Mouse (Mus musculus): ENCODE data around the gene Emc1. TPM values are rescaled to one million over a fixed set of nuclear protein-coding genes. Genes with fewer than 3 reads are reported as not detected.

Gene Emc1
- polyA plus RNA-seq, 1 experiment from 2014 or later: 7.9 TPM

GRCm38 (mm10) chr4:139343718-139344117, 8.7 kb upstream of the Emc1 start:
- Histone ChIP-seq H3K9me3 (ENCODE audit: control insufficient read depth) (no peaks in the 10 kb centered on the region), H3K9ac (ENCODE audit: low read depth, low read length) (no peak overlapping the region), H3K27ac (ENCODE audit: low read depth, low read length) (no peak overlapping the region), H3K27me3 (replicated peaks; ENCODE audit: control insufficient read depth, insufficient read depth, low read length) (no peaks in the 10 kb centered on the region), H3K4me2 (replicated peaks; ENCODE audit: low read depth) (no peak overlapping the region), H3K4me3 (ENCODE audit: low read depth, low read length) (no peak overlapping the region), H3K4me1 (replicated peaks; ENCODE audit: control insufficient read depth, insufficient read depth, low read length) (no peaks in the 10 kb centered on the region), H3K36me3 (ENCODE audit: control insufficient read depth, insufficient read depth) (peaks cover 28% of the 10 kb centered on the region)
- TF ChIP-seq CTCF (IDR thresholded peaks at IDR 0.05; ENCODE audit: low read depth): no peak
- ATAC-seq: no peak
- 59% methylated on average over 5 of the region's 5 CpGs for WGBS

DNA sequence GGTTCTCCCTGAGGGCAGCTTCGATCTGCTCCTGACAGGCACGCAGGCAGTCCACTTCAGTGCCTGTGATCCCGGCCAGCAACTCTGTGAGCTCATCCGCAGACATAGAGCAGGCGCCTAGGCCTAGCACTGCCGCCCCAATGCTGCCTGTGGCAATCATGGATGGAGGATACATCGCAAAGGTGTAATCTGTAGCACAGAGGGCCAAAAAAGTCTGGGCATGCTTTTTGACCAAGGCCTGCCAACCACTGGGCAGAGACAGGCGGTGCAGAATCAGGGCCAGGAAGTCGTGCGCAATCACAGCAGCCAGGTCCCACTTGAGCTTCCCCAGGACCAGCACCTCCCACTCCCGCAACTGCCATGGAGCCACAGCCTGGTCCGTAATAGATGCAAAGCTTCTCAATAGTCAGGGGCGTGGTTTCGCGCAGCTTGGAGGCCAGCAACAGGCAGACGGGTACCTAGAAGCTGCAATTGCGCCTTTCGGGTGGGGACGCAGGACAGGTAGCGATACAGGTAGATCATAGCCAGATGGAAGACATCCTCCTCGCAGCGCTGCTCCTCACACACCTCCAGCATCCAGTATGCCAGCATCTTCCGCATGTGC, 6.9 kb upstream of the Emc1 start:
- Histone ChIP-seq H3K4me3 (ENCODE audit: low read depth, low read length) (no peak overlapping the region), H3K27ac (ENCODE audit: low read depth, low read length) (no peak overlapping the region), H3K4me2 (replicated peaks; ENCODE audit: low read depth) (no peak overlapping the region), H3K9me3 (ENCODE audit: control insufficient read depth) (no peaks in the 10 kb centered on the region), H3K4me1 (replicated peaks; ENCODE audit: control insufficient read depth, insufficient read depth, low read length) (no peaks in the 10 kb centered on the region), H3K36me3 (ENCODE audit: control insufficient read depth, insufficient read depth) (peaks cover 39% of the 10 kb centered on the region), H3K27me3 (replicated peaks; ENCODE audit: control insufficient read depth, insufficient read depth, low read length) (no peaks in the 10 kb centered on the region), H3K9ac (ENCODE audit: low read depth, low read length) (no peak overlapping the region)
- WGBS: 81% methylated on average over 23 of the region's 23 CpGs
- no peak for TF ChIP-seq CTCF (IDR thresholded peaks at IDR 0.05; ENCODE audit: low read depth)
- ATAC-seq: no peak

- Histone ChIP-seq H3K4me3 (ENCODE audit: low read depth, low read length) (peak overlapping the region; percentile 68), H3K27ac (ENCODE audit: low read depth, low read length) (peak overlapping the region; percentile 97), H3K27me3 (replicated peaks; ENCODE audit: control insufficient read depth, insufficient read depth, low read length) (no peaks in the 10 kb centered on the region), H3K36me3 (ENCODE audit: control insufficient read depth, insufficient read depth) (peaks cover 41% of the 10 kb centered on the region), H3K9ac (ENCODE audit: low read depth, low read length) (peak overlapping the region; percentile 85), H3K4me2 (replicated peaks; ENCODE audit: low read depth) (peak overlapping the region; percentile 73), H3K9me3 (ENCODE audit: control insufficient read depth) (no peaks in the 10 kb centered on the region), H3K4me1 (replicated peaks; ENCODE audit: control insufficient read depth, insufficient read depth, low read length) (0 out of 2 replicates have a peak, but pooled peaks cover 7% of the 10 kb centered on the region)
- peak; percentile 35 for ATAC-seq
- no peak for TF ChIP-seq CTCF (IDR thresholded peaks at IDR 0.05; ENCODE audit: low read depth)
- WGBS: 0% methylated on average over 7 of the region's 7 CpGs
Measured at GRCm38 (mm10) chr4:139352832-139353231, 445 bp downstream of the Emc1 start.

DNA sequence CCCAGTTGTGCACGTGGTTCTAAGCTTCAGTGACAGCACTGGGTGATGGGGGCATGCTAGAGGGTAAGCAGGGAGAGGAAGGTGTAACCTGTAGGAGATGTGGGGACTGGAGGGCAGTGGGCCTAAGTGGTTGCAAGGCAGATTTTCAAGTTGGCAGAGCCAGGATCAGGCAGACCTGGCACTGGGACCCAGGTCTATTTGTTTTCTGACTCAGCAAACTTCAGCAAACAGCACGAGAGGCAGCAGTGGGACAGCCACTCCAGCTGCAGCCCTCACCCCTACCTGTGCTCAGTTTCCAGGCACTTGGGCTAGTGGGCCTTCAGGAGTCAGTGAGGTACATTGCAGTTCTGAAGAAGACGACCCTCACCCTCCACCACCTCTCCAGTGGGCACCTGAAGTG, 4.8 kb downstream of the Emc1 start:
- ATAC-seq: no peak
- no peak overlapping the region for H3K9ac ChIP-seq (ENCODE audit: low read depth, low read length)
- no peak for TF ChIP-seq CTCF (IDR thresholded peaks at IDR 0.05; ENCODE audit: low read depth)
- no peak overlapping the region for H3K4me3 ChIP-seq (ENCODE audit: low read depth, low read length)
- H3K9me3 ChIP-seq (ENCODE audit: control insufficient read depth): no peaks in the 10 kb centered on the region
- no peak overlapping the region for H3K4me2 ChIP-seq (replicated peaks; ENCODE audit: low read depth)
- H3K27me3 ChIP-seq (replicated peaks; ENCODE audit: control insufficient read depth, insufficient read depth, low read length): no peaks in the 10 kb centered on the region
- H3K36me3 ChIP-seq (ENCODE audit: control insufficient read depth, insufficient read depth): peaks cover 63% of the 10 kb centered on the region
- WGBS: 89% methylated on average over 3 of the region's 3 CpGs
- H3K27ac ChIP-seq (ENCODE audit: low read depth, low read length): no peak overlapping the region
- H3K4me1 ChIP-seq (replicated peaks; ENCODE audit: control insufficient read depth, insufficient read depth, low read length): 0 out of 2 replicates have a peak, but pooled peaks cover 3% of the 10 kb centered on the region

DNA sequence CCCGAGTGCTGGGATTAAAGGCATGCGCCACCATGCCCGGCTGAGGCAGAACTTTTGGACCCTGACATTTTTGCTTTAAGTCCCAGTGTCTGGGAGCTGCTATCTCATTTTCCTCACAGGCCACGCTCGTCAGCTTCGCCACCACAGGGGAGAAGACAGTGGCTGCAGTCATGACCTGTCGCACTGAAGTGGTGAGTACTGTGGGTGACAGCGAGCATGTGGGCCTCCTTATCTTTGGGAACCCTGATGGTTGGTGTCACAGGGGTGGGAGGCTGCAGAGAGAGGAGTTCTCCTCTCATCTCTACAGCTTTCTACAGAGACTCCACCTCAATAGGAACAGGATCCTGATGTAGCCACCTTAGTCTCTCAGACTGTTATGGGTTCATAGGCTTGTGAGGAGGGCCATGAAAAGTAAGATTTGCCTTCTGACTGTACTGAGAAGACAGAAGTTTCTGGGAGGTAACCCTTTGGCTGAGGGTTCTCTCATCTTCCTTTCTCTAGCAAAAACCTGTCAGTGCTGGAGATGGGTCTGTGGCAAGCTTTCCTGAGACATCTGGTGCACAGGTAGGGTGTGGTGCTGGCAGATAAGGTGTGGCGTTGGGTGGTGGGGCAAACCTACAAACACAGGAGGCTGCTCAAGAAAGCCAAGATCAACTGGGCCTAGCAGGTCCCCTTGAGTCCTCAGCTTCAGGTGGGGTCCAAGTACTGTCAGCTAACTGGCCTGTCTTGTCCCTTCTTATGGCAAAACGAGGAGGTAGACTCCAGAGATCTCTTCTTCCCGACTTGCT, 8.6 kb downstream of the Emc1 start:
- H3K9me3 ChIP-seq (ENCODE audit: control insufficient read depth): no peaks in the 10 kb centered on the region
- no peak for ATAC-seq
- no peak for TF ChIP-seq CTCF (IDR thresholded peaks at IDR 0.05; ENCODE audit: low read depth)

DNA sequence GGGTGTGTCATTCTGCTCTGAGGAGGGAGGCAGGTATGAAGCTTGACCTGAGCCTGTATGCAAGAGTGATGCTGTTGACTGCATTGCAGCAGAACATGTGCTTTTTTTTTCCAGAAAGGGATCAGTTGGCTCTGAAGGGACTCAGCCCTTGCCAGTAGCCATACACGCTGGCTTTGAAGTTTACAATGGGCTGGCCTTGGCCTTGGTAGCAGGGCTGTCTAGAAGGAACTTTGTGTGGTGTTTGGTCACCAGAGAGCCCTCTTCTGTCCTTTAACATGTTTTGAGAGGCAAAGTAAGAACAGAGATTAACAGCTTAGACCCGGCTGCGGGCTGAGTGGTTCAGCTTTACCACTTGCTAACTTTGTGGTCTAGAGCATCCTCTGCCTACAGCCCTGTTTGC, 14.9 kb downstream of the Emc1 start:
- no peak for TF ChIP-seq CTCF (IDR thresholded peaks at IDR 0.05; ENCODE audit: low read depth)
- no peaks in the 10 kb centered on the region for H3K9me3 ChIP-seq (ENCODE audit: control insufficient read depth)
- H3K9ac ChIP-seq (ENCODE audit: low read depth, low read length): no peak overlapping the region
- no peak for ATAC-seq
- peaks cover 94% of the 10 kb centered on the region for H3K36me3 ChIP-seq (ENCODE audit: control insufficient read depth, insufficient read depth)
- no peak overlapping the region for H3K27ac ChIP-seq (ENCODE audit: low read depth, low read length)
- H3K4me3 ChIP-seq (ENCODE audit: low read depth, low read length): no peak overlapping the region
- no peak overlapping the region for H3K4me2 ChIP-seq (replicated peaks; ENCODE audit: low read depth)
- no peaks in the 10 kb centered on the region for H3K27me3 ChIP-seq (replicated peaks; ENCODE audit: control insufficient read depth, insufficient read depth, low read length)
- H3K4me1 ChIP-seq (replicated peaks; ENCODE audit: control insufficient read depth, insufficient read depth, low read length): no peaks in the 10 kb centered on the region
- WGBS: 93% methylated on average over 3 of the region's 3 CpGs

More for the DNA sequence above, 8.6 kb downstream of the Emc1 start:
- H3K27me3 ChIP-seq (replicated peaks; ENCODE audit: control insufficient read depth, insufficient read depth, low read length): no peaks in the 10 kb centered on the region
- H3K9ac ChIP-seq (ENCODE audit: low read depth, low read length): no peak overlapping the region
- 92% methylated on average over 11 of the region's 11 CpGs for WGBS
- no peak overlapping the region for H3K4me3 ChIP-seq (ENCODE audit: low read depth, low read length)
- peaks cover 91% of the 10 kb centered on the region for H3K36me3 ChIP-seq (ENCODE audit: control insufficient read depth, insufficient read depth)
- H3K27ac ChIP-seq (ENCODE audit: low read depth, low read length): no peak overlapping the region
- no peak overlapping the region for H3K4me2 ChIP-seq (replicated peaks; ENCODE audit: low read depth)
- no peaks in the 10 kb centered on the region for H3K4me1 ChIP-seq (replicated peaks; ENCODE audit: control insufficient read depth, insufficient read depth, low read length)
